Mouse (Mus musculus): ENCODE results near the gene Arhgap9.

Arhgap9 gene

GRCm38 (mm10) chr10:127343029-127343428 is 21.3 kb downstream of the Arhgap9 start:
- no peak for DNase-seq (ENCODE audit: extremely low spot score)

DNA sequence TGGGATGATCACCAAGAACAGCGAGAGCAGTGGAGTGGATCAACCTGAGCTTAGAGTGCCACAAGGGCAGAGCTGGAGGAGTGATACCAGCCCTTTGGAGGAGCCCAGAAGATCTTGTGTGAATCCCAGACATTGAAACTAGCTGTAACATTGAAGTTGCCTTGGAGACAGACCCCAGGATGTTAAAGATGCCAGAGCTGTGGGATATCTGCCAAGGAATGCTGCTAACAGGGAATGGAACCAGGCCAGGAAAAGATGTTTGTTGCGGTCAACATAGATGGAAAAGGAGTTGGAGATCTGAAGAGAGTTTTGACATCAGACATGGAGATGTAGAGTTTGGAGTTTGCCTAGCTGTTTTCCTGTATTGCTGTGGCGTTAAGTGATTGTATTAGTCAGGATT is 24.4 kb downstream of the Arhgap9 start:
- no peak for DNase-seq (ENCODE audit: extremely low spot score)

- no peak for DNase-seq (ENCODE audit: extremely low spot score)
These were observed 27.2 kb downstream of the Arhgap9 start for GRCm38 (mm10) chr10:127348957-127349356.

- no peak for DNase-seq (ENCODE audit: extremely low spot score)
These were observed 28.0 kb downstream of the Arhgap9 start for GRCm38 (mm10) chr10:127349810-127350209.

GRCm38 (mm10) chr10:127350594-127351284 is 29.0 kb downstream of the Arhgap9 start:
- peak; percentile 77 for DNase-seq (ENCODE audit: extremely low spot score)

DNA sequence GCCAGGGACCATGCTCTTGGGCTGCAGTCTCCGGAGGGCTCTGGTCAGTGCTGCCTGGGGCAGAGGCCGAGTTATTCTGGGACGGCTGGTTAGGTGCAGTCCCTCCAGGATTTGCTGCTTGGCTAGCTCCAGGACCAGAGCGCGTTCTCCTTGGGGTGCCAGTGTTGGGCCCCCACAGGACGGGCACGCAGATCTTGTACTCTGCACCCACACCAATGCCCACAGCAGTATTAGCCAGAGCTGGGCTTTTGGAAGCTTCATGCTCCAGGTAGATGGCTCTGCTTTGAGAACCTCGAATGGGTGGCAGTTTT is 29.5 kb downstream of the Arhgap9 start:
- DNase-seq (ENCODE audit: extremely low spot score): no peak

- no peak for DNase-seq (ENCODE audit: extremely low spot score)
These were observed 30.0 kb downstream of the Arhgap9 start for GRCm38 (mm10) chr10:127351719-127352118.

- no peak for DNase-seq (ENCODE audit: extremely low spot score)
These were observed 30.4 kb downstream of the Arhgap9 start for GRCm38 (mm10) chr10:127352187-127352586.

DNA sequence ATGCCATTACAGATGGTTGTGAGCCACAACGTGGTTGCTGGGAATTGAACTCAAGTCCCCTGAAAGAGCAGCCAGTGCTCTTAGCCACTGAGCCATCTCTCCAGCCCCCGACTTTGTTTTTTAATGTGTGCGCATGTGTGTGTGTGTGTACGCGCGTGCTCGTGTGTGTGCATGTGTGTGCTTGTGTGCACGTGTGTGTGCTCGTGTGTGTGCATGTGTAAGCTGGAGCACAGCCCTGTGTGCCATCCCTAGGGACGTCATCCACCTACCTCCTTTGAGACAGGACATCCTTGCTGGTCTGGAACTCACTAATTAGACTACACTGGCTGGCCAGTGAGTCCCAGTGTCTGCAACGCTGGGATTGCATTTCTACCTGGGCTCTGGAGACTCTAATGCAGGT is 31.0 kb downstream of the Arhgap9 start:
- DNase-seq (ENCODE audit: extremely low spot score): no peak

DNA sequence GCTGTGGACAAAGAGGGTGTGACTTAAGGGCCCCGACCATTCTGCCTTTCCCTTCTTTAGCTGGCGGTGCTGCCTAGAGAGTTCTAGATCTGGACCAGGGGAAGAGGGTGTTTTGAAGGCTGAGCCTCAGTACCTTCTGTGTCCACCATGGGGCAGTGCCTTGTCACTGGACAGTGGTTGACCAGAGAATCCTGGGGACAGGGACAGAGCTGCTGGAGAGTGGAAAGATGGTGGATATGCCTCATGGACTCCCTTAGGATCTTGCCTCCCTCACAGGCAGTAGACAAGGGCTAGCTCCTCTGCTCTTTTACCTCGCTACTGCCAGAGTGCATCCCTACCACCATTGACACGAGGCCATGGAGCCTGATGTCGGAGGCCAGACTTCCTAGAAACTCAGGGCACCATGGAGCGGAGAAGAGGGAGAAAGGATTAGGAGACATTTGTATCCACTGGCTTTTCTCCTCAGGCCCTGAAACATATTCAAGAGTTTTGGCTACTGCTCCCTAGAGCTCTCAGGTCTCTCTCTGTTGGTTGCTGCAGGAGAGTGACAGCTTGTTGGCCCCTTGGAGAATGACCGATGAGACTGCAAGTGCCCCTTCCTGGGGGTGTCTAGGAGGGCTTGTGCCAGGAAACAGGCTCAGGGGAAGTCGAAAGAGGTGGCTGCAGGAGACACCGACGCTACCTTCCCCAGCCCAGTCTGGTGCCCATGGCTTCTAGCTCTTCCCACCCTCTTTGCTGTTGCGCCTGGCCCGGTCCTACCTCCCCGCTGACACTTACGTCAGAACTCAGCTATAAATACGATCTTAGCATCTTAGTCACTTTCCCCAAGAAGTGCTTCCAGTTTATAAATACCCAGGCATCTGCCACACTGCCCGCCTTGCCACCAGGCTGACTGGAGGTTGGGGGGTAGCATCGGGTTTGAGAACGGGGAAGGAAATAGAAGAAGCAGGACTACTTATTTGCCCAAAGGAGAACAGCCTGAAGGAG is 32.4 kb downstream of the Arhgap9 start, which contains the start of gene Inhbe:
TSS of gene Inhbe (minus strand) at position 503 of the 987 bp plus-strand sequence.
- no peak for DNase-seq (ENCODE audit: extremely low spot score)

GRCm38 (mm10) chr10:127355336-127355735 is 33.6 kb downstream of the Arhgap9 start:
- DNase-seq (ENCODE audit: extremely low spot score): no peak

DNA sequence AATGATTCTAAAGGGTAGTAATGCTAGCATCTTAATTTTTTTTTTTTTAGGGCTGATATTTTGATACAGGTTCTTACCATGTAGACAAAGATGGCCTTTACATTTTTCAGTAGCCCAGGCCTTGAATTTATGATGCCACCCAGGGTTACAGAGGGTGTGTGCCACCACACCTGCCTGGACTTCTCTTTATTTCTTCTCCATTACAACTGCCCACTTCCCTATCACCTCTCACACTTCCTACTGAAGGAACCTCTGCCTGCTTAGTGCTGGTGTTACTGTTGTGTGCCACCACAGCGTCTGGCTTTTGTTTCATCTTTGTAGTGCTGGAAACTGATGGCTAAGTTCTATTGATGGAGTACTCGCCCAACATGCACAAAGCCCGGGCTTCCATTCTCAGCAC is 39.0 kb downstream of the Arhgap9 start:
- no peak for DNase-seq (ENCODE audit: extremely low spot score)

- DNase-seq (ENCODE audit: extremely low spot score): no peak
These were observed 45.4 kb downstream of the Arhgap9 start for GRCm38 (mm10) chr10:127367116-127367515.

- DNase-seq (ENCODE audit: extremely low spot score): no peak
These were observed 46.5 kb downstream of the Arhgap9 start for GRCm38 (mm10) chr10:127368273-127368672.

GRCm38 (mm10) chr10:127369834-127370820 is 48.4 kb downstream of the Arhgap9 start, which contains the start of gene Inhbc:
Inhbc (minus strand) TSS chr10:127370431.
- no peak for DNase-seq (ENCODE audit: extremely low spot score)

DNA sequence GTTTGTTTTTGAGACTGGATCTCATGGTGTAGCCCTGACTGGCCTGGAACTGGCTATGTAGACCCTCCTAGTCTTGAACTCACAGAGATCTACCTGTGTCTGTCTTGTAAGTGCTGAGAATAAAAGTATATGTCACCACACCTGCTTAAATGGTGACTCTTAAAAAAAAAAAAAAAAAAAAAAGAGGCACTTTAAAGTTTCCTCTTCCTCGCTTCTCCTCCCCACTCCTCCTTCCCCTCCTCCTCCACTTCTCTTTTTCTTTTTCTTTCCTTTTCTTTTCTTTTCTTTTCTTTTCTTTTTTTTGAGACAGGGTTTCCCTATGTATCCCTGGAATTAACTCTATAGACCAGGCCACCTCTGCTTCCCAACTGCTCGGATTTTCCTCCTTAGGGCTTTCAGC is 49.3 kb downstream of the Arhgap9 start:
- no peak for DNase-seq (ENCODE audit: extremely low spot score)

DNA sequence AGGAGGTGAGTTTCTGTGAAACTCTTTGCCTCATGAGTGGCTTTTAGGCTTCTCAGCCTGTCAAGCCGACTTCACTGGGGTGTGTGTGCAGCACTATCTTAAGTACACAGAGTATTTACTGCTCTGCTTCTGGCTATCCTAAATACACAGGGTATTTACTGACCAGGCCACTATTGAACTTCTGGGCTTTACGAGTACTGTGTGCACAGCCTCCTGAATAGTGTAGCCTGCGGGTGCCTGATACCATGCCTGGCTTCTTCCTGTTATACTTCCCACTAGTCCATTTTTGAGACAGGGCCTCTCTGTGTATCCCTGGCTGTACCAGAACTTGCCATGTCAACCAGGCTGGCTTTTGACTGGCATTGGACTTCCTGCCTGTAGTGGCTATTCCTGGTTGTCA is 55.9 kb downstream of the Arhgap9 start:
- no peak for DNase-seq (ENCODE audit: extremely low spot score)
